Mouse (Mus musculus) MEL (cell line): ENCODE measurements at regions not wholly inside any gene's neighbourhood (a gene's known extent, or its start where the extent isn't known, plus 50 kb on each side); places are given as distances from the start of the nearest gene placed in this dataset.
A peak's percentile ranks its signal among the peaks of the same experiment; 100 is the strongest.

ENCODE experiments used
- DNase-seq: peaks from one replicate; pipeline ENCODE4 v3.0.0; 2011; ENCODE audit warnings: low read depth, low spot score
- H3K27ac ChIP-seq: 2 replicates; pipeline ENCODE4 v1.5.1; 2012; ENCODE audit warnings: low read depth, mild to moderate bottlenecking, control low read depth, low read length, moderate library complexity; ENCODE audit not compliant: control insufficient read depth
- H3K27me3 ChIP-seq, 2 experiments: fragments of 150-350 bp in 1 of 2; sonication (generic) in 1 of 2; 2 replicates each; pipeline ENCODE4 v1.6.1; 2012; ENCODE audit warnings: low read length in 2 of 2, mild to moderate bottlenecking in 2 of 2, improper control_type of control experiment in 1 of 2, moderate library complexity in 1 of 2; ENCODE audit not compliant: insufficient read depth in 2 of 2, control insufficient read depth in 1 of 2
- H3K36me3 ChIP-seq, 2 experiments: 2 replicates each; pipeline ENCODE4 v1.6.1; 2012 to 2014; ENCODE audit warnings: low read length in 2 of 2, improper control_type of control experiment in 1 of 2, inconsistent platforms in 1 of 2, mild to moderate bottlenecking in 1 of 2; ENCODE audit not compliant: insufficient read depth in 2 of 2, control insufficient read depth in 1 of 2
- H3K4me1 ChIP-seq, 2 experiments: fragments of 150-350 bp in 1 of 2; sonication (generic) in 1 of 2; 2 replicates each; pipeline ENCODE4 v1.6.1; 2012; ENCODE audit warnings: low read length in 2 of 2, improper control_type of control experiment in 1 of 2, mild to moderate bottlenecking in 1 of 2; ENCODE audit not compliant: insufficient read depth in 2 of 2, control insufficient read depth in 1 of 2
- H3K4me3 ChIP-seq, 2 experiments: fragments of 150-350 bp in 1 of 2; sonication (generic) in 1 of 2; 2 replicates each; pipeline ENCODE4 v1.5.1; 2012; ENCODE audit warnings: low read depth in 2 of 2, low read length in 2 of 2, mild to moderate bottlenecking in 2 of 2, moderate library complexity in 2 of 2, control low read depth in 1 of 2, improper control_type of control experiment in 1 of 2; ENCODE audit not compliant: control insufficient read depth in 1 of 2, insufficient read depth in 1 of 2
- H3K79me2 ChIP-seq: 2 replicates; pipeline ENCODE4 v1.6.1; 2012; ENCODE audit warnings: mild to moderate bottlenecking, low read length, moderate library complexity; ENCODE audit not compliant: control insufficient read depth, poor library complexity, insufficient read depth
- H3K9ac ChIP-seq: 2 replicates; pipeline ENCODE4 v1.6.1; 2012; ENCODE audit warnings: low read depth, mild to moderate bottlenecking, control low read depth, low read length, moderate library complexity; ENCODE audit not compliant: control insufficient read depth, poor library complexity, severe bottlenecking
- H3K9me3 ChIP-seq: fragments of 150-350 bp; sonication (generic); replicated peaks from 2 replicates; pipeline ENCODE4 v1.6.1; 2012; ENCODE audit warnings: mild to moderate bottlenecking, low read length, improper control_type of control experiment, moderate library complexity; ENCODE audit not compliant: insufficient read depth
- CTCF ChIP-seq, 3 experiments: IDR thresholded peaks in 2 of 3; conservative IDR thresholded peaks in 1 of 3; 2 replicates each; pipeline ENCODE4 v1.5.1; 2011 to 2012; ENCODE audit warnings: low read length in 3 of 3, low read depth in 2 of 3, mild to moderate bottlenecking in 2 of 3, improper control_type of control experiment in 1 of 3, inconsistent platforms in 1 of 3, mixed read lengths in 1 of 3, moderate library complexity in 1 of 3; ENCODE audit not compliant: control insufficient read depth in 1 of 3, insufficient read depth in 1 of 3, poor library complexity in 1 of 3, severe bottlenecking in 1 of 3
- E2F4 ChIP-seq: IDR thresholded peaks from 2 replicates; pipeline ENCODE4 v1.6.1; 2011; ENCODE audit warnings: low read depth, low read length, improper control_type of control experiment, borderline replicate concordance
- ELF1 ChIP-seq: IDR thresholded peaks from 2 replicates; pipeline ENCODE4 v1.6.1; 2014; ENCODE audit warnings: low read depth, mild to moderate bottlenecking, inconsistent platforms, low read length, improper control_type of control experiment, moderate library complexity
- EP300 ChIP-seq, 2 experiments: IDR thresholded peaks; 2 replicates each; pipeline ENCODE4 v1.6.1; 2011; ENCODE audit warnings: improper control_type of control experiment in 2 of 2, low read length in 2 of 2, low read depth in 1 of 2, mild to moderate bottlenecking in 1 of 2
- ETS1 ChIP-seq: IDR thresholded peaks from 2 replicates; pipeline ENCODE4 v1.6.1; 2012; ENCODE audit warnings: low read depth, mild to moderate bottlenecking, inconsistent platforms, low read length, improper control_type of control experiment, moderate library complexity
- GABPA ChIP-seq: IDR thresholded peaks from 2 replicates; pipeline ENCODE4 v1.6.1; 2012; ENCODE audit warnings: low read depth, mild to moderate bottlenecking, inconsistent platforms, low read length, improper control_type of control experiment, moderate library complexity
- GATA1 ChIP-seq: IDR thresholded peaks from 2 replicates; pipeline ENCODE4 v1.6.1; 2011; ENCODE audit warnings: low read depth, low read length, improper control_type of control experiment
- HCFC1 ChIP-seq: IDR thresholded peaks from 2 replicates; pipeline ENCODE4 v1.6.1; 2012; ENCODE audit warnings: low read depth, mild to moderate bottlenecking, inconsistent platforms, low read length, improper control_type of control experiment, moderate library complexity
- KAT2A ChIP-seq: conservative IDR thresholded peaks from 2 replicates; pipeline ENCODE4 v1.6.1; 2012; ENCODE audit warnings: low read depth, low read length, improper control_type of control experiment, inconsistent platforms
- MAX ChIP-seq: IDR thresholded peaks from 2 replicates; pipeline ENCODE4 v1.6.1; 2011; ENCODE audit warnings: low read length, improper control_type of control experiment
- MAZ ChIP-seq: IDR thresholded peaks from 2 replicates; pipeline ENCODE4 v1.6.1; 2012; ENCODE audit warnings: low read depth, mild to moderate bottlenecking, inconsistent platforms, low read length, improper control_type of control experiment
- MEF2A ChIP-seq: IDR thresholded peaks from 2 replicates; pipeline ENCODE4 v1.6.1; 2014; ENCODE audit warnings: low read depth, mild to moderate bottlenecking, inconsistent platforms, low read length, improper control_type of control experiment; ENCODE audit not compliant: poor library complexity, insufficient replicate concordance, severe bottlenecking; ENCODE audit errors: extremely low read depth
- MXI1 ChIP-seq: IDR thresholded peaks from 2 replicates; pipeline ENCODE4 v1.6.1; 2011; ENCODE audit warnings: mild to moderate bottlenecking, low read depth, low read length, improper control_type of control experiment
- MYC ChIP-seq: IDR thresholded peaks from 2 replicates; pipeline ENCODE4 v1.6.1; 2011; ENCODE audit warnings: low read depth, mild to moderate bottlenecking, low read length, improper control_type of control experiment, moderate library complexity
- NELFE ChIP-seq: IDR thresholded peaks from 2 replicates; pipeline ENCODE4 v1.6.1; 2011; ENCODE audit warnings: low read depth, low read length, improper control_type of control experiment
- NRF1 ChIP-seq: IDR thresholded peaks from 2 replicates; pipeline ENCODE4 v1.6.1; 2014; ENCODE audit warnings: low read depth, mild to moderate bottlenecking, inconsistent platforms, low read length, improper control_type of control experiment, moderate library complexity; ENCODE audit not compliant: poor library complexity, insufficient read depth, severe bottlenecking
- POLR2A ChIP-seq, 2 experiments: IDR thresholded peaks; 2 replicates each; pipeline ENCODE4 v1.6.1; 2011 to 2012; ENCODE audit warnings: low read length in 2 of 2, mild to moderate bottlenecking in 2 of 2, control low read depth in 1 of 2, improper control_type of control experiment in 1 of 2, low read depth in 1 of 2, moderate library complexity in 1 of 2; ENCODE audit not compliant: control insufficient read depth in 1 of 2, insufficient read depth in 1 of 2, poor library complexity in 1 of 2
- POLR2AphosphoS2 ChIP-seq: IDR thresholded peaks from 2 replicates; pipeline ENCODE4 v1.6.1; 2011; ENCODE audit warnings: low read length, improper control_type of control experiment
- POLR2AphosphoS5 ChIP-seq: IDR thresholded peaks from 2 replicates; pipeline ENCODE4 v1.6.1; 2012; ENCODE audit warnings: low read depth, borderline replicate concordance, mild to moderate bottlenecking, inconsistent platforms, low read length, moderate library complexity, mixed read lengths
- RAD21 ChIP-seq: IDR thresholded peaks from 2 replicates; pipeline ENCODE4 v1.6.1; 2011; ENCODE audit warnings: mild to moderate bottlenecking, low read depth, low read length, improper control_type of control experiment
- RCOR1 ChIP-seq: IDR thresholded peaks from 2 replicates; pipeline ENCODE4 v1.6.1; 2012; ENCODE audit warnings: low read depth, mild to moderate bottlenecking, inconsistent platforms, low read length, improper control_type of control experiment
- SIN3A ChIP-seq: IDR thresholded peaks from 2 replicates; pipeline ENCODE4 v1.6.1; 2012; ENCODE audit warnings: low read length, improper control_type of control experiment, inconsistent platforms
- SMC3 ChIP-seq: IDR thresholded peaks from 2 replicates; pipeline ENCODE4 v1.6.1; 2011; ENCODE audit warnings: low read depth, low read length, improper control_type of control experiment
- TAL1 ChIP-seq: IDR thresholded peaks from 2 replicates; pipeline ENCODE4 v1.6.1; 2012; ENCODE audit warnings: mild to moderate bottlenecking, inconsistent platforms, low read length, moderate library complexity, mixed read lengths
- TBP ChIP-seq: IDR thresholded peaks from 2 replicates; pipeline ENCODE4 v1.8.0; 2011; ENCODE audit warnings: low read depth, low read length, improper control_type of control experiment
- TCF12 ChIP-seq: IDR thresholded peaks from 2 replicates; pipeline ENCODE4 v1.6.1; 2014; ENCODE audit warnings: low read depth, mild to moderate bottlenecking, inconsistent platforms, low read length, improper control_type of control experiment, moderate library complexity
- USF1 ChIP-seq: IDR thresholded peaks from 2 replicates; pipeline ENCODE4 v1.6.1; 2014; ENCODE audit warnings: low read depth, mild to moderate bottlenecking, inconsistent platforms, low read length, improper control_type of control experiment, moderate library complexity
- USF2 ChIP-seq, 2 experiments: IDR thresholded peaks; 2 replicates each; pipeline ENCODE4 v1.6.1; 2011 to 2012; ENCODE audit warnings: improper control_type of control experiment in 2 of 2, low read length in 2 of 2, borderline replicate concordance in 1 of 2, inconsistent platforms in 1 of 2, low read depth in 1 of 2, mild to moderate bottlenecking in 1 of 2; ENCODE audit not compliant: insufficient read depth in 1 of 2
- ZC3H11A ChIP-seq: IDR thresholded peaks from 2 replicates; pipeline ENCODE4 v1.6.1; 2012; ENCODE audit warnings: low read depth, mild to moderate bottlenecking, inconsistent platforms, low read length, improper control_type of control experiment
- ZKSCAN1 ChIP-seq: IDR thresholded peaks from 2 replicates; pipeline ENCODE4 v1.6.1; 2012; ENCODE audit warnings: low read depth, mild to moderate bottlenecking, inconsistent platforms, low read length, improper control_type of control experiment, moderate library complexity
- ZMIZ1 ChIP-seq: IDR thresholded peaks from 2 replicates; pipeline ENCODE4 v1.6.1; 2012; ENCODE audit warnings: low read depth, mild to moderate bottlenecking, inconsistent platforms, low read length, improper control_type of control experiment, moderate library complexity
- ZNF384 ChIP-seq: IDR thresholded peaks from 2 replicates; pipeline ENCODE4 v1.6.1; 2012; ENCODE audit warnings: low read depth, mild to moderate bottlenecking, inconsistent platforms, low read length, improper control_type of control experiment

GRCm38 (mm10) chr6:143315859-143316258 is 148.8 kb downstream of the Etnk1 start:
- Histone ChIP-seq H3K27me3 (no peaks in the 10 kb centered on the region; a peak in 1 of 4 replicates), H3K27ac (no peak overlapping the region), H3K4me3 (no peak overlapping the region), H3K9me3 (no peaks in the 10 kb centered on the region), H3K4me1 (no peaks in the 10 kb centered on the region), H3K9ac (no peak overlapping the region), H3K79me2 (no peaks in the 10 kb centered on the region), H3K36me3 (no peaks in the 10 kb centered on the region)
- TF ChIP-seq USF1 = no peak
- TF ChIP-seq HCFC1 = no peak
- TF ChIP-seq ZKSCAN1 = no peak
- no peak for TF ChIP-seq ETS1
- no peak for TF ChIP-seq MAX
- no peak for TF ChIP-seq TCF12
- TF ChIP-seq ZNF384 = no peak
- no peak for TF ChIP-seq TAL1
- DNase-seq = no peak

DNA sequence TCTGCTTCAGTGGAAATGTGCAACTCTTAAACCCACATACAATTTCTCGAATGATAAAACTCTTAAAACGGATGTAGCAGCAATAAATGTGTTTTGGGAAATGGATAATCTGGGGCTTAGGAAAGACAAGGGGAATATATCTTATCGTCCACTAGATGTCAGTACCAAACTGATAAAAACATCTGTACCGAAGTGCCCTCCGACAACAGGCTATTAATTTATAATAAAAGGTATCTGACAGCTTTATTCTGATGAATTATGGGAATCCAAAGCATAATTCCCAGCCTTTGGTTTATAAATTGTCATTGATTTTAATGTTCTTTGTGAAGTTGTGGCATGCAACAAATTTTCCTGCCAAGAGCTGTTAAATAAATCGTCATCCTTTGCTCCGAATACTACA is 153.4 kb downstream of the Etnk1 start:
- Histone ChIP-seq H3K36me3 (no peaks in the 10 kb centered on the region), H3K4me1 (no peaks in the 10 kb centered on the region), H3K79me2 (no peaks in the 10 kb centered on the region), H3K9me3 (no peaks in the 10 kb centered on the region), H3K27me3 (no peaks in the 10 kb centered on the region; a peak in 1 of 4 replicates), H3K4me3 (no peak overlapping the region), H3K9ac (no peak overlapping the region), H3K27ac (no peak overlapping the region)
- peak; percentile 34 for DNase-seq
- TF ChIP-seq CTCF (IDR thresholded peaks at IDR 0.05 in 2 of 3, conservative IDR thresholded peaks at IDR 0.05 in 1 of 3; ENCODE audit: control insufficient read depth in 1 of 3, insufficient read depth in 1 of 3, low read depth in 2 of 3, low read length in 3 of 3, poor library complexity in 1 of 3, severe bottlenecking in 1 of 3) = peak in 2 of 3 experiments; percentile 12 to 45; a peak in 2 of 6 replicates
- TF ChIP-seq E2F4 = no peak
- no peak for TF ChIP-seq GABPA
- TF ChIP-seq MYC = no peak
- no peak for TF ChIP-seq KAT2A
- TF ChIP-seq ZKSCAN1 = no peak
- no peak for TF ChIP-seq MEF2A
- no peak for TF ChIP-seq SIN3A
- peak; percentile 60 for TF ChIP-seq RAD21
- no peak for TF ChIP-seq ELF1
- no peak for TF ChIP-seq HCFC1
- no peak for TF ChIP-seq TCF12
- TF ChIP-seq RCOR1 = no peak
- TF ChIP-seq POLR2A (IDR thresholded peaks at IDR 0.05; ENCODE audit: control insufficient read depth in 1 of 2, insufficient read depth in 1 of 2, low read depth in 1 of 2, low read length in 2 of 2, poor library complexity in 1 of 2) = no peak
- TF ChIP-seq ZMIZ1 = no peak
- TF ChIP-seq ZC3H11A = peak; percentile 38; the same call in 1 of the 2 replicates
- no peak for TF ChIP-seq MXI1
- TF ChIP-seq TBP = no peak
- TF ChIP-seq SMC3 = peak; percentile 47
- TF ChIP-seq MAX = no peak
- no peak for TF ChIP-seq TAL1
- TF ChIP-seq EP300 (IDR thresholded peaks at IDR 0.05; ENCODE audit: low read depth in 1 of 2, low read length in 2 of 2) = no peak
- TF ChIP-seq MAZ = no peak
- no peak for TF ChIP-seq USF2 (IDR thresholded peaks at IDR 0.05; ENCODE audit: borderline replicate concordance in 1 of 2, insufficient read depth in 1 of 2, low read depth in 1 of 2, low read length in 2 of 2)
- no peak for TF ChIP-seq GATA1
- TF ChIP-seq NELFE = no peak
- TF ChIP-seq POLR2AphosphoS2 = no peak
- TF ChIP-seq POLR2AphosphoS5 = no peak
- no peak for TF ChIP-seq NRF1
- TF ChIP-seq ZNF384 = no peak
